Mouse (Mus musculus) hindlimb bud, embryonic 11.5 days (tissue): ENCODE measurements around the gene Ttc29.

Source experiments
- DNase-seq: peaks from one replicate; pipeline ENCODE4 v3.0.0-alpha.2; 2012; ENCODE audit warnings: low read depth, low spot score; ENCODE audit errors: extremely low spot score

The Ttc29 gene

DNA sequence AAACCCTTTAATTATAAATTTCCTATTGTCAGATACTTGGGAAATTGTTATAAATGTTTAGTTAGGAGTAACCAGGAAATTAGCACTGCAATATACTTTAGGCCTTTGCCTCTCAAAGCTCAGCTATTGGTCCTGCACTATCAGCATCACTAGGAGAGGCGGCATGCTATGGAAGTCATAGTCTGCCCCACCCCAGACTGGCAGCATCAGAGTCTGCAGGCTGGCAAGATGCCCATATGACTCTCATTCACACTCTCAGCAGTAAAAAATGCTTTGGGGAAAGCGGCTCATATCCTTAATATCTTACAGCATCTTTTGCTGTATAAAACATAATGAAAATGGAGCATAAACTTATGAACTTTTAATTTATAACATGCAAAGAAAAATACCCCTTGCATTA is 64.3 kb downstream of the Ttc29 start:
- no peak for DNase-seq

DNA sequence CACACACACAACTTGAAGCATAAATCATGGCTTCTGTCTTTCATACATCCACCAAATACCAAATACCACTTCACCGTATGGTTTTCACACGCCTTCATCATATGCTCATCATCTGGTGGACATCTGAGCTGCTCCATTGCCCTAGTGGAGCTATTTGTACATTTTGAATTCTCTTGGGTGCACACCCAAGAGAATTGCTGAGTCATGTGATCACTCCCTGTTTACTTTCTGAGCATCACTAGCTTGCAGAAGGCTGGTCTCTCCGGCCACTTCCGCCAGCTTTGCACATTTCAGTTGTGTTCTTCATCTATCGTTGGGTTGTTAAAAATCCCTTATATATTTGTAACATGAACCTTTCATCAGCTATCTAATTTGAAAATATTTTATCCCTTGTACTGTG is 65.5 kb downstream of the Ttc29 start:
- DNase-seq: no peak

DNA sequence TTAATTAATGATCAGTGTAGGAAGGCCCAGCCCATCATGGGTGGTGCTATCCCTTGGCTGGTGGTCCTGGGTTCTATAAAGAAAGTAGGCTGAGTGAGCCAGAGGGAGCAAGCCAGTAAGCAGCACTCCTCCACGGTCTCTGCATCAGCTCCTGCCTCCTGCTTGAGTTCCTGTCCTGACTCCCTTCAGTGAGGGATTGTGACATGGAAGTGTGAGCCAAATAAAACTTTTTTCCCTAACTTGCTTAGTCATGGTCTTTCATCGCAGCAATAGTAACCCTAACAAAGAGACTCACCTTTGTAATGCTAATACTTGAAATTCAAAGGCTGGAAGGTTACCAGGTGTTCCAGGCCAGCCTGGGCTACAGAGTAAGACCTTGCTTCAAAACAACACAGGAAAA is 71.7 kb downstream of the Ttc29 start:
- DNase-seq: no peak

DNA sequence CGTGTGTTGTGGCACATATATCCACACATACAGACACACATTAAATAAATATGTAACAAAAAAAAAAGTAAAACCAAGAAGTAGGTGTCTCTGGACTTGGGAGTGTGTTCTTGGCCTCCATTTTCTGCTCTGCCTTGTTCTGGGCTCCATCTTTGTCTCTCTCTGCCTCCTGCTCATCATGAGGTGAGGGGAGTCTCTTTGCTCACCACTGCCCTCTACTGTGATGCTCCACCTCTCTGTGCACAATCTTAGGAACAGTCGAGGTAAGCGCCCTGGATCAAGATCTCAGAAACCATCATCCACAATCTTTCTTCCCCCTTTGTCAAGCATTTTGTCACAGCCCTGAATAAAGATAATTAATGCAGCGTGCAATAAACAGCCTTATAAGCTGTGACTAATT is 72.3 kb downstream of the Ttc29 start:
- no peak for DNase-seq

DNA sequence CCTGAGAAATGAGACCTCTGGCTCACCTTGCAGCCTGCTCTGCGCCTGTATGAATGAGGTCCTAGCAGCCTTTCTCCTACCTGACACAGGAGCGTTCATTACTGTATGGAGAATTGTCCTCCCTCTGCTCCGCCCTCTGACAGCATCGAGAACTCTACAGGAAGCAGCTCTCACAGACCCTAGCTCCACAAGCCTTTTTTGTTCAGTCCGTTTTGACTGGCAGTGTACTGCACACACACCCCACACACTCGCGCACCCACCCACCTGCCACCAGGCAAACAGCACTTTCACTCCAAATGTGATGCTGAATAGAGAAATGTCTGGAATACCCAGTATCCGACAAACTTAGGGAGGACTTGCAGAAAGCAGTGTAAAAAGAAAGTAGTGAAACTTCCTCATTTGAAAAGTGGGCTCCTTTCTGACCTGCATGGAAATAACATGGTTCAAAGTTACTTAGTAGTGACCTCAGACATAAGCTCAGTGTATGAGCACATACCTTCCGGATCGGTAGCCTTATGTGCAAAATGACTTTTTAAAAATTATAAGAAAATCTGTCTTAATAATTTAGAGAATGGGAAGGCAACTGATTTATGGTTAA is 76.4 kb downstream of the Ttc29 start:
- no peak for DNase-seq

DNA sequence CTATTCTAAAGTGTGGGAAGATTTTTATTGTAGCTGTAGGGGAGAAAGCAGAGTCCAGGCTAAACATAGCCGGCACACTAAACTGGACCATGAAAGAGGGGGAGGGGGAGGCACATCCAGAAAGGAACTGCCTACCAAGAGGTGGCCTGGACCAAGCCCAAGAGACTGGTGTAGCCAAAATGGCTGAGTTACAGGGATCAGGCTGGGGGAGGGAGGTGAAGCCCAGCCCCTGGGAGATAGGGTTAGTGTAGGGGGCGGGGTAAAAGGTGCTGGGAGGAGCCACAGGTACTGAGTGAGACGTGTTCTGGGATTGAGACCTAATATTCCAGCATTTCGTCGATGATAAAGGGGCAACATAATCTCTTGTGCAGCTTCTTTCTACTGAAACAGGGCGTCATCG is 77.2 kb downstream of the Ttc29 start:
- DNase-seq: no peak

DNA sequence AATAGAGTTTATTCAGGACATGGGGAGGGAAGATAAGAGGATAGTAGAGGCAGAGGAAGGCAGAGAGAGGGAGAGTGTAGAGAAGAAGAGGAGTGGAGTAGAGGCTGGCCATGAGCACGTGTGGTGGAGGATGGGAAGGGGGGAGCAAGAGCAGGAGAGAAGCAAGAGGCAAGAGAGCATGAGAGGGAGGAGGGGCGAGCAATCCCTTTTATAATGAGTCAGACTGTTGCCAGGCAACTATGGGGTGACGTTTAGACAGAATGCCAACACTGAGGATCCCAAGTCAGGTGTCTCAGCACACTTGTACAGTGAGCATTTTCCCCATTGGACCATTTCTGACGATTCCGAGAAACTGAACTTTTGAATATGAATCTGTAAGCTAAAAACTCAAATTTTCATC is 82.4 kb downstream of the Ttc29 start:
- DNase-seq: no peak

DNA sequence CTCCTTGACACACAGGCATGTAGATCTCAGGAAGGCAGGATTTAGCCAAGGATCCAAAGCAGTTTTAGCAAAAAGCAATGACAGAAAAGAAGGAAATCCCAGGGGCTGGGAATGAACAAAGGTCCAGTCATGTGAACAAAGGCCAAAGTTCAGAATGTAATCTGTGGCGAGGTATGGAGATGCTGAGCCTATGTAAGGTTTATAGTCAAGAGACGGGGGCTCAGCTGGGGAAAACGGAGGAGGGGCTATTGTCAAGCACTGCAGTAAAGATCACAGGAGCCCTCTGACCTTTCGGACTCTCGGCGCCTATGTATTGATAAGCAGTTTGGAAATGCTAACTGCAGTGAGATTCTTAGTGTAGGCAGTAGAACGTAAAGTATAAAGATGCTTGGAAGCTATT is 90.5 kb downstream of the Ttc29 start:
- DNase-seq: no peak

DNA sequence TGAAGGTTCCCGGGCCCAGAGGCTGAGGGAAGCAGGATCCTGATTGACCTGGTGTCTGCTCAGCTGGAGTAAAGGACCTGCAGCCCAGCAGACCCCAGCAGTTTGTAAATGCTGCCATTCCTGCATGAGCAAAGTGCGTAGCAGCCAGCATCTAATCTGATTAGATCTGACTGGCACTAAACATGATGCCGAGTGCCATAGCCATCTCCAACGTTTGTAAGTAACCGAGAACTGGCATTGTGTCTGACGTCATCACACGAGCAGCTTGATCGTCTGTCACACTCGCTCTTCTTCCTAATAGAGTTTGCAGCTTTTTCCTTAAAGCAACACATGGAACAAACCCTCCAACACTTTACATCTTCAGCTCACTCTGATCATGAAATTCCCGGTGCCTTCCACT is 93.5 kb downstream of the Ttc29 start:
- no peak for DNase-seq

DNA sequence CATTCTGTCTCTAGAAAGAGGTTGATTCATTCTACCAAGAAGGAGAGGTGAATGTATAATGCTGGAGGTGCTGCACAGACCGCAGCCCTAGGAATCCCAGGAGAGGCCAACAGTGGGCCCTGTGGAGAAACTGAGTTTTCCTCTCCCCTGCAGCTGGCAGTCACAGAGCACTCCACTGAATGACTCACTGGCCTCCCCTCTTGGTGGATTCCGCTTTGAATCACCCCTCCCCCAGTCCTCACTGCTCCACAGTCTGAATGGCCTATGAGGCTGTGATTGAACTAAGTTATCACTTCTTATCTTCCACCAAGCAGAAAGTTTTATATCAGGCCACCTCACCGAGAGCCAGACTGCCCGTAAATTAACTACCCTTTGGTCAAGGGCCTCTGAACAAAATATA is 94.0 kb downstream of the Ttc29 start:
- DNase-seq: no peak

DNA sequence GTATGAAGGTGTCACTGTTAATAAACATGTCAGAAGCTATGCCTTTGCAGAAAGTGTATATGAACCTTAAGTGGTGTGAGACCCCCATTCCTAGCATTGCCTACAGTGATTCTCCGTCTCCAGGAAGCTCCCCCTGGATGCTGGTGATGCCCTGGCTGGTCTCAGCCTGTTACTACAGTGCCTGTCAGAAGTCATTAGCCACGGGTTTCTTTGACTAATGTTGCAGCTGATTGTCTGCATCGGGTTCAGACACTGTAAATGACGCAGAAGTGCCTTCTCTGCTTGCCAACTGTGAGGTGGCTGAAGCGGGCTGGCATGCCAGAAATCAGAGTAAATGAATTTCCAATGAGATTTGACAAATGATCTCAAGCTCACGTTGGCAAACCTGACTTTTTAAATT is 96.4 kb downstream of the Ttc29 start:
- no peak for DNase-seq

DNA sequence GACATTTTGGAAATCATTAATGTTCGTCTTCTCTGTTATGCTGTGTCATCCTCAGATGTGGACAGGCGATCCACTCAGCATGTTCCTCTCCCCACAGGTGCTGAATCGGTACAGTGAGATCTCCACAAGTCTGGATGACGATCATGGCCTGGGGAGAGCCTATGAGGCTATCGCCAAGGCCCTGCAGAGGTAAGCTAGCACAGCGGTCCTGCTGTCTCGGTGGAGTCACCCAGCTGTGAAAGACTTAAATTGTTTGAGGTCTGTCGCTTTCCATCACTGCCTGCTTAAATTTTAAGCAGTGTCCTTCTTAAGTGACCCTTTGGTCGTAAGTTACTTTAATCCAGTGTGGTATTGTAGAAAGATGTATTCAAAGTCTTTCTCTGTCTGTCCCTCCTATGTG is 102.5 kb downstream of the Ttc29 start:
- no peak for DNase-seq

DNA sequence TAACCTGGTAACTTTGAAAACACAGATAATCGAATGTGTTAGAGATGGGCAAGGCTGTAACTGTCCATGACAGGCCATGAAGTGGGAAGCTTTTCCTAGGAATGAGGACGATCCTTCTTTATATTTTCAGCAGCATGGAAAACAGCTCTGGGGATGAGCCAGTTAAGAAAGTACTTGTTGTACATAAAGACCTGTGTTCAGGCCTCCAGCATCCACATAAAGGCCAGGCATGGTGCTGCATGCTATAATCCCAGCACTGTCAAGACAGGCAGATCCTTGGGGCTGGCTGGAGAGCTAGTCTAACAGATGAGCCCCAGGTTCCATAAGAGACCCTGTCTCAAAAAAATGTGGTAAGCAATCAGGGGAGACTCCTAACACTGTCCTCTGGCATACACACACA is 104.6 kb downstream of the Ttc29 start:
- no peak for DNase-seq

DNA sequence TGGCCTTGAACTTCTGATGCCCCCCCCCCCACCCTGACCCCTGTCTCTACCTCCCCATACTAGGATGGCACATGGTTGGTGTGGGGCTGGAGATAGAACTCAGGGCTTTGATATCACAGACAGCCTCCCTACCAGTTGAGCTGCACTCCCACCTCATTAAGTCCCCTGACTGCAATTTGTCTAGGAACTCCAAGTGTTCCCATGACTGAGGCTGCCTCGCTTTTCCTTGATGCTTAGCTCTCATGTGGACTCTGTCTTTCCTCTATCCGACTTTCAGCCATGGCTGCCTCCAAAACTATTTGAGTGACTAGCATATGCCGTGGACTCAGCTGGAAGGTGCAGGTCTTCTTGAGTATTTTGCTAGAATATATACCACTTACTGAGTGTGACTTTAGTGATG is 110.3 kb downstream of the Ttc29 start:
- DNase-seq: no peak

DNA sequence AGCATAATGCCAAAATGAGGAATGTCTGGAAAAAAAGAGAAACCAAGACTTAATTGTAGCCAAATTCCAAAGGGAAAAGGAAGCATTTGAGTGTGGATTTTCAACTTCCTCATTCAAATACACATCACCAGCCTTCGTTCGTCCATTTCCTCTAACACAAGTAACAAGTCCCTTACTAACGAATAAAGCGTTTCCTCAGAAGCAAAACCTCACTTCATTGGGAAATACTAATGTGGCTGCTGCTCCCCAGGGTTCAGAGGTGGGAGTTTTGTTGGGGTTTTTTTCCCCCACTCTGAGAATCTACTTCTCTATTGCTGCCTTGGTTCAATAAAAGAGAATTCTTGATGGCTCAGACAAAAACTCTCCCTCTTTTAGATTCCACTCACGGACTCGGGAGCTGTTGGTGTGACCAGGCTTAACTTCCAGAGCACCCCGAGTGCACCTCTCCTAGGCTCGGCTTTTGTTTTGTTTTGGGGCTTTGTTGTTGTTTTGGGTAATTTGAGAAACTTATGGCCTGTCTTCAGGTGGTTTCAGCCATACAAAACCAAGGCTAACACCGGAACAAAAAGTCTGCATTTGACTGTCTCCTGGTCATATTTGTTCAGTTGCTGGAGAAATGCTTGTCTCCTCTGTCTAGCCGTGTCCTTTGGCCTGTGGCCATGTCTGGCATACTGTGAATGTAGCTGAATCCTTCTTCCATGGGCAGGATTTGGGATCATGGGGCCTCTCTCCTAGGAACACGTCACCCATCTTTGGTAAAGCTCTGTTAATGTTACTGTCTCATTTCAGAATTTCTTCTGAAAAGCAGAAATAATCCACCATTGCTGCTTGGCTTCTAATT is 127.8 kb downstream of the Ttc29 start:
- DNase-seq: no peak

DNA sequence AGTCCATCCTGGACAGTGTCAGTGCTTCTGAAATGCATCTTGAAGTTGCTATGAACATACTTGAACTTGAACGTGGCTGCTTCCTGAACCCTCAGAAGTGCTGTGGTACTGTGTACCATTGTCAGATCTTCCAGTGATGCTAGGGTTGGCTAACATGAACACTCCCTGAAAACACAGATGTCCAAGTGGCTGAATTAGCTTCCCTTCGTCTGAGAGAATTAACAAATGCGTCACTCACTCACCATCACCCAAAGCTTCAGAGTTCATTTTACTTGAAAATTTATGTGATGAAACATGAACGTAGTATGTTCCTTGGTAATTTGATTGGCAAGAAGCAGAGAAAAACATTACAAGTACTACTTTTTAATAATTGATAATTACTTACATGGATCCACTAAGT is 129.1 kb downstream of the Ttc29 start:
- DNase-seq: no peak

DNA sequence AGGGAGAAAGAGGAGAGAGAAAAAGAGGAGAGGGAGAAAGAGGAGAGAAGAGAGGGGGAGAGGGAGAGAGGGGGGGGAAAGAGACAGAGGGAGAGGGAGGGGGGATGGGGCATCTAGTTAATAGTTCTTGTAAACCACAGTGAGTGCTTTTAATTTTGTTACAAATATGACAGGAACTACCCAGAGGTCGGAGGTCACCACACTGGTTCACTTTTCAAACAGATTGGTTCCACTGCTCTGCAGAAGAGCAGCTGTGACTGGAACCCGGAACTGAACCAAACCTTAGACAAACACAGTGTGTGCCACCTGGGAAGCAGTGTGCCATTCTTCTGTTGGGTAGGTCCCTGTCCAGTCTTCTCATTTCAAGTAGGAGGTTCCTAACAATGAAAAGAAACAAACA is 130.9 kb downstream of the Ttc29 start:
- DNase-seq: no peak

DNA sequence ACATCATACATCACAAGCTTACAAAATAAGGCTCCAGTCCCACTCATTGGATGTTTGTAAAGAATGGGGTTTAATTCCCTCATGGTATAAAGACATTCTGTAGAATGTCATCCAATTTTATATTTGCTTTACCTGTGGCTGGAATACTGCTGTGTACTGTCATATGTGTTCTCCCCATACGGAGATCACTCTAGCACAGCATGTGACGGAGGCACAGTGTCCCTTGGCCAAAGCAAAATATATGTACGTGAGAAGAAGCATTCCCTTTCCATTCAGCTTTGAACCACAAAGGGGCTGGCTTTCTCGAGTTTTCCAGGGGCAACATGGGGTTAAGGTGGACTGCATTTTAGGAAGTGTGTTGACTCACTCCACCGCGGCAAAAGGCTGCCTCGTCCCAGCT is 132.6 kb downstream of the Ttc29 start:
- DNase-seq: no peak

DNA sequence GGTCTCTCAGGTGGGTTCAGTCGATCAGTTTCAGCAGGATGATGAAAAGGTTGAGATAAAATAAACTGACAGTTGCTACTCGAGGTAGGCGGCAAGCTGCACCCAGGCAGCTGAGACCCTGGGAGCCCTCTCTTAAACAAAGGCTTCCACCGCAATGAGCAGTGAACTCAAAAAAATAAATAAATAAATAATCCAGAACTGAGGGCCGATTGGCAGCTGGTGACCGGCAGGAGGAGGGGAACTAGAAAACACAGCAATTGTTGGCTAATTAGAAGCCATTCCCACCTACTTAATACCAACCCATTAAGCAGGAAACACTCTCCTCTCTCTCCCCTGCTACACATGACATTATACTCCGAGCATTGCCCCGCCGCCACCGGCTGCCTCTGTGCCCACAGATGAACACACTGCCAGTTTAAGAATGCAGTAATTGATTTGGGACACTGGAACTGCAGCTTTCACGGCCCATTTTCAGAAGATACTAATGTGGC is 133.1 kb downstream of the Ttc29 start:
- DNase-seq: no peak

DNA sequence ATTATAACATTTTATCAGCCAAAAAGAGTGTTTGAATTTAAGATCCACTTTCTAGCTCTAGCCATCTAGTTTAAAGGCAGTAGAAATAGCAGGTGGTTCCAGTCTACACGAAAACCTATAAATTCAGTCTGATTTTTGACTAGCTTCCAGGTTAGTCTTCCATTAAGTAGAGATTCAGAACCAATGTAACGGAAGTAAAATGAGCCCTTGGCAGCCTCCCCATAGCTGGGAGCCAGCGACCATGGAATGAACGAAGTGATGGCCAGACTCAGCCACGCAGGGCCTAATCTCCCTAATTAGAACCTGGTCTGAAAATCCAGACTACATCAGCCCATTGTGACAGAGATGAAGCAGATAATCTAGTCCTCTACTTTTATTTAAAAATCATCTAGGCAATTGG is 140.8 kb downstream of the Ttc29 start:
- DNase-seq: no peak

DNA sequence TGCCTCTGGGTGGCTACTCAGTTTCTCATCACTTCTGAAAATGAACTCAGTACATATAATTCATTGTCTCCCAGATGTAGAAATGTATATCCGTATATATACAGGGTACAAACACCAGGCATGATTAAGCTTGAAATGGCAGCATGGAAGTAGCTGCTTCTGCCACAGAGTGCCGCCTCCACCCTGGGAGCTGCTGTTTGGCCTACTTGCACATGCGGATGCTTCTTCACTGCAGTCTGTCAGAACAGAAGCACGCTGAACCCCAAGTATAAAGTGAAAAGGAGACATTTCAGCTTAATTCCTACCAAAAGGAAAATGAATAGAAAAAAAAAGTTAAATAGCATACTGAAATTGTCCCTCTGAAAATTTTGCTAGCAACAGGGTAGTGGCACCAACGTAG is 141.7 kb downstream of the Ttc29 start:
- no peak for DNase-seq

DNA sequence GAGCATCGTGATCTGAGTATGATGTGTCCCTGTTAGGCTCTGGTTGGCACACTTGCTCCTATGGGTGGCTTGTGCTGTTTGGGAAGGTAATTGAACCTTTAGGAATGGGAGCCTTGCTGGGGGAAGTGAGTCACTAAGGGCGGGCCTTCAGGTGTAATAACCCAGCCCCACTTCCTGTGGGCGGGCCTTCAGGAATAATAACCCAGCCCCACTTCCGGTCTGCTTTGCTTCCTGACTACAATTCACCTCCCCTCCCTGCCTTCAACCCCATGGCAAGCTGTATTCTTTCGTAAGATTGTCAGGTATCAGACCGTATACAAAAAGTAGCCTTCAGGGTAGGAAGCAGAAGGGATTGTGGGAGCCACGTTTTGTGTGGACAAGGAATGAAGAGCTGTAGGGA is 177.7 kb downstream of the Ttc29 start:
- no peak for DNase-seq

DNA sequence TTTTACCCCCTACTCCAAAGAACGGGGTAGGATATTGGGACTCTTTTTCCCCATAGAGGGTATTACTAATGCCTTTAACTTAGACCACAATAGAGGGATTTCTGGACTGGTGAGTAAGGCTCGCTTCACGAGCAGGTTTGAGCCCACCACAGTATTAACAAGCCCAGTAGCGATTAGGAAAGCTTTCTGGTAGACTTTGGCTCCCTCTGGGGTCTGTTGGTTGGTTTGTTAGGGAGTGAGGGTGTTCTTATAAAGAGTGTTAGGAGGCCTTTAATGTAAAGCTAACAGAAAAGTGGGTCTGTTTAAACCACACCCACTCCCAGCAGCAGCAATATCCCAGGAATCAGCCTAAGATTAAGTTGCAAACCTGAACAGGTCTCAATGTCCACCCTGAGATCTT is 206.2 kb downstream of the Ttc29 start:
- DNase-seq: no peak
